Mouse (Mus musculus) retina, postnatal 1 day (tissue): ENCODE data around the gene Nom1.
"Not testable (repeated sequence)": the region's sequence is repeated elsewhere in the genome, so short reads cannot be mapped to it uniquely, and the experiment has no call there.

Experiments used
- DNase-seq: peaks from one replicate; pipeline ENCODE4 v3.0.0-alpha.2; 2012

The Nom1 gene

DNA sequence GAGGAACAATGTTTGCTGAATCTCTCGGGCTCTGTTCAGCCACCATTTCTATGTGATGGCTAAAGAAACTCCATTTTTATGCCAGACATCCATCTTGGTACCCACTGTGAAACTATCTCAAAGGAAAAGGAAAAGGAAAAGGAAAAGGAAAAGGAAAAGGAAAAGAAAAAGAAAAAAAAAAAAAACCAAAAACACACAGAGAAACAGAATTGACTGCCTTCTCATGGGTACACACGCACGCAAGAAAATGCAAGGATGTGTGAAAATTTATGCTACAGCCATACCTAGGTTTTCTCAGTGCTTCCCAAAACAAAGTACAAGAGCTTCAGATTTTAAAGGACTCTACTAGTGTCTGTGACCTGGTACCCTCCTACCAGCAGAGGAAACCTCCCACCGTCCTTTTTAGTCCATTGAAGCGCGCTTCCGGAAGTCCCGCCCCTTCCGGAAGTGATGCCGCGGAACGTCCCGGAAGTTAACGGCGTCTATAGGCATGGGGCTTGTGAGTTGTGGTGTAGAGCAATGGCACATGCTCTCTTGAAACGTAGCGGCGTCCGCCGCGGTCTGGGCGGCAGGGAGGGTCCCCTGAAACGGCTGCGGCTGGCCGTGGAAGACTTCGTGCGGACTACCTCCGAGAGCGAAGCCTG lies at the start of gene Nom1:
TSS of gene Nom1 (plus strand) at position 437 of the 644 bp plus-strand sequence.
- DNase-seq: peak; percentile 95

- DNase-seq: no peak
These were observed 46.9 kb upstream of the Nom1 start for GRCm38 (mm10) chr5:29387591-29387990.

GRCm38 (mm10) chr5:29388181-29388943 lies 46.1 kb upstream of the Nom1 start:
- DNase-seq: no peak

DNA sequence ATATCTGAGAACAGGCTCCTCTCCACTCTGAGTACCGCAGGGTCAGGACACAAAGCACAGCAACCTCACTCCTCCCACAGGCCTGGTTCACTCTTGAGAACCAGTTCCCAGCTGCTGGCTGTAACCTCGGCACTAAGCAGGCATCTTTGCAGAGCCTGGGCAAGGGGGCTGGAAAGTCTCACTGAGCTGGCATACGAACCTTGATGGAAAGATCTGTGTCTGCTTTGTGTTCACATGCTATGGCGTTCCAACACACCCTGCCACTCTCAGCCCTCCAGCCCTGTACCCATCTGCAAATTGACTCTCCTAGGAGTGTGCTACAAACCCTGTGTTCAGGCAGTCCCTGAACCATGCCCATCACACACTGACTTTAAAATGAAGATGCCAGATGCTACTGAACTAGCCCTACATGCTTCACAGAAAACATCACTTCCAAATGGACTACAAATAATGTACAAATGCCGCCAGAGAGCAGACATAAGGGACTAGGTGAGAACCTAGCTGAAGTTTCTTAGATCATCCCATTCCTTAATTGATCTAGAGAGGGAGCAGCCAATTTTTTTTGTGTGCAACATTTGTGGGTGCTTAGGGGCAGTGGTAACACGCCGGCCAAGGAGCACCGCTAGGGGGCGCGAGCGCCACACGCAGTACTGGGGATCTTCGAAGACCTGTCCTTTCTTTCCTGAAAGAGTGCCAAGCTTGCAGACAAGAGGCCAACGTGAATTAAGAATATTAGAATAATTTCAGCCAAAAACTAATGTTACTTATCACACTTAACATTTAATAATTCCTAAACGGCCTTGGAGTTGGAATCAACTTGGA lies 45.3 kb upstream of the Nom1 start:
- DNase-seq: peak; percentile 77

DNA sequence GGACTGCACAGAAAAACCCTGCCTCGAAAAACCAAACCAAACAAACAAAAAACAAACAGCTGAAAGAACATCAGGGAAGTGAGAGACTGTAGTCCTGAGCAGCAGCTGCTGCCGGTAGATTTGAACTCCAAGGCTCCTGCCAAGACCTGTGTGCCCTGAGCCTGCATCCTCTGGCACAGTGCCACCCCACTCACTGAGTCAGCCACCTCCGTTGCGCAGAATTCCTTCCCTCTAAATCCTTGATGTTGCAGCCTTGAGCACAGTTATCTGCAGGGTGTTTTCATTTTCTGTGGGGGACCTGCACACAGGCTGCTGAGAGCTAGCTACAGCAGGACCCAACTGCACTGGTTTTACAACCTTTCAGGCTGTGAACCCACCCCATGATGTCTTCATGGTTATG lies 36.0 kb upstream of the Nom1 start:
- DNase-seq: no peak

GRCm38 (mm10) chr5:29410854-29411253 lies 23.6 kb upstream of the Nom1 start:
- DNase-seq: no peak

GRCm38 (mm10) chr5:29413041-29413440 lies 21.4 kb upstream of the Nom1 start:
- no peak for DNase-seq

DNA sequence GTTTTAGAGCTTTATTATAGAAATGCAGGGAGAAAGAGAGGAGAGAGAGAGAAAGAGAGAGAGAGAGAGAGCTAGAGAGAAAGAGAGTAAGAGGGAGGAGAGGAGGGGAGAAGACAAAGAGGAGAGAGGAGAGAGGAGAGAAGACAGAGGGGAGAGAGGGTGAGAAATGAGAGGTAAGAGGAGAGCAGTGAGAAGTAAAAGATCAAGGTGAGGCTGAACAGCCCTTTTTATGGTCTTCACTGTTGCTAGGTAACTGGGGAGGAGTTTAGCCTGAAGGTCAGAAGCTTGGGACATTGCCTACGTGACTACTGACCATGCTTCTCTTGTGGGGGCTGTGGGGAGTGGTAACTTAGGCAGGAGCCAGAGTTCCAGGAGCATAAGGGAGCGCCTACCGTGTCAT lies 11.1 kb upstream of the Nom1 start:
- DNase-seq: not testable (repeated sequence)

DNA sequence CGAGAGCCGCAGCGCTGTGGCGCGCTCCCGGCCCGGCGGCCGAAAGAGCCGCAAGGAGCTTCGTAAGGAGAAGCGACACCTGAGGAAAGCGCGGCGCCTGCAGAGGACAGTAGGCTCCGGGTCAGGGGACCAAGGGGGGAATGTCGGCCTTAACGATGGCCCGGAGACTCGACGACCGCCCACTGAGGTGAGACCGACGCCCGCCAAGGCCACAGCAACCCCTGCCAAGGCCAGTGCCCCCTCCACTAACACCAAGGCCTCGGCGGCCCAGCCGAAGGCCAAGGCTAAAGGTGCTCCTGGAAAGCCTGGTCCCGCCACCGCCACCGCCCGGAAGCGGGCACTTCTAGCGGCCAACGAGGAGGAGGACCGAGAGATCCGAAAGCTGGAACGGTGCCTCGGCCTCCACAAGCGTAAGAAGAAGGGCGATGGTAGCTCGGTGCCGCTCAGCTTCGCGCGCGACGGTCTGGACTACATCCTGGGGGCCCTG lies 451 bp downstream of the Nom1 start:
- DNase-seq: no peak

DNA sequence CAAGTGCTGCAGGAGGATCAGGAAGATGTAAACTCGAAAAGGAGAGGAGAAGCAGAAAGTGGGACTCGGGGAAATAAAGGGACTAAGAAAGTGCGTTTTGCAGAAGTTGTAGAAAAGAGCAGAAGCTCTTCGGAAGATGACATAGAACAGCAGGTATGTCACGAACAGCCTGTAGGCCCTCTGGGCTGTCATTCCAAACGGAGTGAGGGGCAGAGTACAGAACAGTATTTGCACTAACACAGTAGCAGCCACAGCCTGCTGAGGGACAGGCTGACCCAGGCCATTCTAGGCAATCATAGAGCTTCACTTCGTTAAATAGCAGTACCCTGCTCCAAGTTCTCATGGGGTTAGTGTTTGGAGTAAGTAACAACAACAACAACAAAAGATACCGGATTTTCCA lies 1.0 kb downstream of the Nom1 start:
- no peak for DNase-seq

GRCm38 (mm10) chr5:29436728-29437127 lies 2.3 kb downstream of the Nom1 start:
- not testable (repeated sequence) for DNase-seq

DNA sequence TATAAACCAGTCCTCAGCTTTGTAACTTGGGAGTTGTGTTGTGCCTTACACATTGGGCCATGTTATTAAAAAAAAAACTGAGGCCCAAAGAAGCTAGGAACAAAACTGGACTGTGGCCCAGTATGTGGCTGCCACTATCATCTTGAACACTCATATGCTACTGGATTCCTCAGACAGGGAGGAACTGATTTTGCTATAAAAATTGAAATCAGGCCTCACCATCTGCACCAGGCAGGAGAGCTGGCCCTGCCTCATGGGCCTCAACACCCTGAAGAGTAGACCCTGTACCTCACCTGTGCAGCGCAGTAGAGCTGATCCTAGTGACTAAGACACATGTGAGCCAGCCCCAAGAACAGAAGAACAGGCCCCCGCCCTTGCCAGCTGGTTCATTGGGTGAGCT lies 10.8 kb downstream of the Nom1 start:
- DNase-seq: no peak

DNA sequence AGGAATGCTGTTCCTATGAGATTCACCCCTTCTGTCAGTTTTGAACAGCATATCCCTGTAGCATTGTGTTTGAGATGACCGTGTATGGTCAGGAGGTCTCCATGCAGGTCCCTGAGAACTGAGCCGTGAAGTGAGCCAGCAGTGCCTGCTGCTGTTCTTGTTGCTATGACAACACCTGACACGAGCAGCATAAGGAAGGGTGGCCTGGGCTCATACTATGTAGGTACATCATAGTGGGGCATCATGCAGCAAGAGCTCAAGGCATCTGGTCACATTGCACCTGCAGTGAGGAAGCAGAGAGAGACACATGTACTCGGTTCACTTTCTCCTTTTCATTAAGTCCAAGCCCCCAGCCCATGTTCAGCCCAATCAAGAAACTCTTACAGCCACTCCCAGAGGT lies 17.9 kb downstream of the Nom1 start:
- no peak for DNase-seq

GRCm38 (mm10) chr5:29456895-29457656 lies 22.6 kb downstream of the Nom1 start:
- no peak for DNase-seq

- no peak for DNase-seq
These were observed 28.7 kb downstream of the Nom1 start for GRCm38 (mm10) chr5:29462943-29463686.

DNA sequence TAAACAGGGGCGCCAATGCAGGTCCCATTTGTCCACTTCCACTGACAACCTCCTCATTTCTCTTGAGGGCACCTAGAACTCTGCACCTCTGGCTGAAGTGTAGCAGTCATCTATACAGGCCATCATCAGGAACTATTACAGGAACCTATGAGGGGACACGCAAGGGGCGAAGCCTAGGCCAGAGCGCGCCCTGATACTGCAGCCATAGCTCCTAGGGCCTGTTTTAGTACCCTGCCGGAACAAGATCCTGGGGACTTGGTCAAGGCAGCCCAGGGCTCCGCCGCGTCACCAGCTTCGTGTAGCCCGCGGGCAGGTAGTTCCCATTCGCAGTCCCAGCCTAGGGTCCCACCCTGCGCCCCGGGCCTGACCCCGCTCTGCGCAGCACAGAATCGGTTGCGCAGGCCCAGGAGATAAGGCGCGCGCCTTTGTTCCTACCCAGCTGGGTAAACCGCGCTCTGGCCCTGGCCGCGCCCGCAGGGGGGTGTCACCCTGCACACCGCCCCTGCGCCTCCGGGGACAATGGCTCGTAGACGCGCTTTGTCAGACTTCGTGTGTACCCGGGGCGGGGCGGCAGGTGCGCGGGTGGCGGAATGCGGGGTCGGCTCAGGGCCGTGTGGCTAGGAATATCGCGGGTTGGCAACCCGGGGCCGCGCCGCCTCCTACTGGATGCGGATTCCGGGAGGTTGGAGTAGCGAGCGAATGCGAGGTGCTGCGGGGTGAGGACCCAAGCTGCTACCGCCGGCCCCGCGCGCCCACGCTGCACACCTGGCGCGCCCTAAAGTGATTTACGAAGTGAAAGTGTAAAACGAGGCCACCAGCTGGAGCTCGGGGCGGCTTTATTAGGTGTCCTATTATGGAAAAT lies 33.3 kb downstream of the Nom1 start:
- DNase-seq: peak; percentile 58

GRCm38 (mm10) chr5:29468351-29469065 lies 34.0 kb downstream of the Nom1 start:
- no peak for DNase-seq

GRCm38 (mm10) chr5:29469501-29469900 lies 35.0 kb downstream of the Nom1 start:
- DNase-seq: no peak

DNA sequence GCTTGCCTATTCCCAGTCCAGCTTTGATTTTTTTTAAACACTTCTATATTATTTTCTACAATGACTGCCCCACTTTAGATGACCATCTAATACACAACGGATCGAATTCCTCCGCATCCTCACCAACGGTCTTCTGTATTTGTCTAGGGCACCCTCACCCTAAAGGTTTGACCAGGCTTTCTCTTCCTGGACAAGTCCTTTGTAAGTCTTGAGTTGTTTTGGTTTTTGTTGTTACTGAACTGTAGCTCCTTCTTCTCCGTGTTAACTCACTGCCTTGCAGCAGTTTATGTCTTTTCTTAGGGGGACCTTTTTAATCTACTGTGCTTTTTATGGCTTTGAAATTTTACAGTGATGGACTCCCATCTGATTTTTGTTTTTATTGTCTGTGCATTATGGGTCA lies 35.8 kb downstream of the Nom1 start:
- DNase-seq: no peak

DNA sequence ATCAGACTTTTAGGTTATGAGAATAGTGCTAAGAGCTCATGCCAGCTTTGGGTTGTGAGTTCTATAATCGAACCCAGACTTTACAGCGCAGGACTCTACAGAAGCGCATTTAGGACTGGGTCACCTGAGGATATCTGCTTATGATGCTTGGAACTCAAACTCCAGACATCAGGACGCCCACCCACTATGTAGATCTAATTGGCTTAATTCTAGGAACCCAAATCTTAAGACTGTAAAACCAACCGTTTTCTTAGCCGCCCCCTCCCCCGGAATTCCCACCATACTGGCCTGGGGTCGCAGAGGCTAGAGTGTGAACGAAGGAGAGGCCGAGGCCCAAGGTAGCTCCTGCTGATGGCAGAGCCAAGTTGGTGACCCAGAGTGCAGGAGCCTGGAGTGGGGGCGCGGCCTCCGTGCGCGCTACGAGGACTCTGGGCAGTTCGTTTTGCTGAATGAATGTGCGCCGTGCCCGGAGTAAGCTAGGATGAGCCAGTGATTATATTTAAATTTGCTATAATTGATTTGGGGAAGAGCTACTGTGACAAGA lies 36.5 kb downstream of the Nom1 start:
- DNase-seq: no peak
